Mouse (Mus musculus): ENCODE measurements around the gene Bcl7c.
"Not testable (repeated sequence)": the region's sequence is repeated elsewhere in the genome, so short reads cannot be mapped to it uniquely, and the experiment has no call there.

Gene Bcl7c

GRCm38 (mm10) chr7:127649206-127649605, 59.5 kb downstream of the Bcl7c start:
- no peak for DNase-seq (ENCODE audit: extremely low read depth, insufficient read length, low spot score)

DNA sequence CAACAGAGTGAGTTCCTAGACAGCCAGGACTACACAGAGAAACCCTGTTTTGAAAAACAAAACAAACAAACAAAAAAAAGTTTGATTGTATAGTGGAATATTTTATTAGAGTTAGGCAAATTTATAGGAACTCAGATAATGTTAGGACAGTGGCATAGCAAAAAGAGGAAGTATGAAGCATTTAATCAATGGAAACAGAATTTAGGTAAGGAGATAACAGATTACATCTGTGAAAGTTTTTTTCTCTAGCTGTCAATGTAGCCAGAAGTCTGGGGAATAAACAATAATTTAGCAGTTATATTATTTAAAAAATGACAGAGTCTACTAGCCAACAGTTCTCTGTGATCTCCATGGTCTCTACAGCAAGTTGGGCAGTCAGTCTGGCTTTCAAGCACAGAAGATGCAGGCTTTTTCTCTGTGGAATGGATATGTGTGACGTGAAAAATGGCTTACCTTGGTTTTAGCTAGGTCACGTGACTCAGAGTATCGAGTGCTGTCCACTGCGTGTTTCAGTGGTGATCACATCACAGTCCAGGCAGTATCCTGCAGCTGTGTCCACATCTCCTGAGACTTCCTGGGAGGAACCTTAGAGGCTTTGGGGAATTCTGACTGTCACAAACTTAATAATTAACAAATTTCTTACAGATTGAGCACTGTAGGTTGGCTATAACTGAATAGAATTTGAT, 60.1 kb downstream of the Bcl7c start:
- DNase-seq (ENCODE audit: extremely low read depth, insufficient read length, low spot score) = no peak

DNA sequence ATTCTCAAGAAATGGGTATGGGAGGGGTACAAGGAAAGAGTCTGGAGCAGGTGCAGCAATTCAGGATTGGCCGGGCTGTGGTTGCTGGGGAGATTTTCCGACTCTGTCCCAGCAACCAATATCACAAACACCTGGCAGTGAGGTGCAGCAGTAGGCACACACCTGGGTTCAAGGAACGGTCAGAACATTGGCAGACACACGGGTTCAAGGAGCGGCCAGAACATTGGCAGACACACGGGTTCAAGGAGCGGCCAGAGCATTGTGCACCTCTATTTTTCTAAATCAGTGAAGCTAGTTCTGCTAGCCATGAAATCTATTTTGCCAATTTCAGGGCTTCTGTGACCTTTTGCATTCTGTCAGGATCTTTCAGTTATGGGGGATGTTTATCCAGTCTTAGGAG, 61.2 kb downstream of the Bcl7c start:
- not testable (repeated sequence) for DNase-seq (ENCODE audit: extremely low read depth, insufficient read length, low spot score)

DNA sequence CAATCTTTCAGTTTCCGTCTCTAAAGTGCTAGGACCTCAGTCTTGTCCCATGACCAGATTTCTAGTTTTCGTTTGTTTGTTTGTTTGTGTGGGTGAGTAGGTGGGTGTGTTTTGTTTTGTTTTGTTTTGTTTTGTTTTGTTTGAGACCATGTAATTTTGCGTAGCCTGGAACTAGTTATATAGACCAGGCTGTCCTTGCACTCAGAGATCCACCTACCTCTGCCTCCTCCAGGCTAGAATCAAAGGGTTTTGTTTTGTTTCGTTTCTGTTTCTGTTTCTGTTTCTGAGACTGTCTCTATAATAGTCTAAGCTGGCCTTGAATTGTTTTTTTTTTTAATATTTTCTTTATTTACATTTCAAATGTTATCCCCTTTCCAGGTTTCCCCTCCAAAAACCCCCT, 62.4 kb downstream of the Bcl7c start:
- DNase-seq (ENCODE audit: extremely low read depth, insufficient read length, low spot score) = no peak

GRCm38 (mm10) chr7:127642254-127642653, 66.5 kb downstream of the Bcl7c start:
- no peak for DNase-seq (ENCODE audit: extremely low read depth, insufficient read length, low spot score)

DNA sequence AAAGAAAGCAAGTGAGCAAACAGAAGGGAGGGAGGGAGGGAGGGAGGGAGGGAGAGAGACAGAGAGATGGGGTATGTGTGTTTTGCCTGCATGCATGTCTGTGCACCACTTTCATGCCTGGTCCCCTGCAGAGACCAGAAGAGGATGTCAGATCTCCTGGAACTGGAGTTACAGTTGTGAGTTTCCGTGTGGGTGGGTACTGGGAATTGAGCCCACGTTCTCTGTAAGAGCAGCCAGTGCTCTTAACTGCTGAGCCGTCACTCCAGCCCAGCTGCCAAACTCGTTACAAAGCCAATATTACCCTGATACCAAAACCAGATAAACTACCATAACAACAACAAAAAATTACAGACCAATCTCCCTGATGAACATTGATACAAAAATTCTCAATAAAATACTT, 67.5 kb downstream of the Bcl7c start:
- no peak for DNase-seq (ENCODE audit: extremely low read depth, insufficient read length, low spot score)

DNA sequence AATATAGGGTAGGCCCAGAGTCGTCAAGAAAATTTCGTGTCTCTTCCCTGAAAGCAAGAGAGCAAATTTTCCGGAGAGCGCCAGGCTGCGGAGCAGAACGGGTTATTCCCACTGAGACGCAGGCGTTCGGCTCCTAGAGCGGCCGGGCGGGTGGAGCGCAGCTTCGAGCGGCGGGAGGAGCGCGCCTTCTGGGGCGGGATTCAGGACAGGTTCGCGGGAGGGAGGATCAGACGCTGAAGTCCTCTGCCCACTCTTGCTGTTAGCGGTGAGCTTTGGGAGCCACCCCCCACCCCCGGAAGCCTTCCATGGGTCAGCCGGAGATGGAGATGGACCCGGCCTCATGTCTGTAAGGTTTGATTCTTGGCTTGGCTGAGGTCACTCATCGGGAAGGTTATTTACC, 71.8 kb downstream of the Bcl7c start:
- no peak for DNase-seq (ENCODE audit: extremely low read depth, insufficient read length, low spot score)

- DNase-seq (ENCODE audit: extremely low read depth, insufficient read length, low spot score) = no peak
Observed at GRCm38 (mm10) chr7:127631416-127631815, 77.3 kb downstream of the Bcl7c start.

GRCm38 (mm10) chr7:127628646-127629045, 80.1 kb downstream of the Bcl7c start:
- DNase-seq (ENCODE audit: extremely low read depth, insufficient read length, low spot score) = no peak

DNA sequence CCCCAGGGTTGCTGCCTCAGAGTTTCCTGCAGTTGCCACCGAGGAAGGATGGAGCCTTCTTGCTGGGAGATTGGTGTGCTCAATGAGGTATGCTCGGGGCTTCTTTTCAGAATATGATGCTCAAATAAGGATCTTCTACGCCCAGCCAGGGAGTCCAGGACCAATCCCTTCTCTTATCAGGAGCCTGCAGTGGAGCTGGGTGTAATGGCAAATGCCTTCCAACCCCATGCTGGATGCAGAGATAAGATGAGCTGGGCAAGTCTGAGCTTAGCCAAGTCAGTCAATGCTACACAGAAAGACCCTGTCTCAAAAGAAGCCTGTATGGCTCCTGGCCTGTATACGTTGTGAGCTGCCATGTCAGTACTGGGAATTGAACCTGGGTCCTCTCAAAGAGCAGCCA, 82.3 kb downstream of the Bcl7c start:
- DNase-seq (ENCODE audit: extremely low read depth, insufficient read length, low spot score) = no peak

DNA sequence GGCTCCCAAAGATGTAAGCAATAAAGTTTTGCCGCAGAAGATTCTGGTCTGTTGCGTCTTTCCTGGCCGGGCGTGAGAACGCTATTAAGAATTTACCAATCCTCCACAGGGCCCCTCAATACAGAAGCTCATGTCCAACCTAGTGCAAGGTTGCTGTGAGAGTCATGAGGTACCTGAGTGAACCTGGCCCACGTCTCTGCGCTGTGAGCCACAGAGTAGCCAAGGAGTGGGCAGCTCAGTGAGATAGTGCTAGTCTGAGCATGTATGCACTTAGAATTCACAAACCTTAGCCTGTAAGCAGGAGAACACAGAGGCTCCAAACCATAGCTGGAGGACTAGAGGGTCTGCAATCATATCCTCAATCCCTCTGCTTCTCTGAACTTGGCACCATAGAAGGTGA, 82.7 kb downstream of the Bcl7c start:
- no peak for DNase-seq (ENCODE audit: extremely low read depth, insufficient read length, low spot score)

DNA sequence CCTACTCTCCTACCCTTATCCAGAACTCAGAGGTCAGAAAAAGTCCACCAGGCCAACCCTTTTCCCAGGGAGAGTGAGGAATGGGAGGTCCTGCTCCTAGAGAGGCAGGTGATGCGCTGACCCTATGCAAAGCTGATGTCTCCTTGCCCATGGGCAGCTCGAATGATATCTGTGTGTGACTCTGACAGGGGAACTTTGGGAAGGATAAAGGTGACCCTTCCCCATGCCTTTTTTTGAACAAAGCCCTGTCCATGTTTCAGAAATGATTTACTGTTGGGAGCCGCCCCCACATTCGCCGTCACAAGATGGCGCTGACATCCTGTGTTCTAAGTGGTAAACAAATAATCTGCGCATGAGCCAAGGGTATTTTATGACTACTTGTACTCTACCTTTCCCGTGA, 90.3 kb downstream of the Bcl7c start:
- not testable (repeated sequence) for DNase-seq (ENCODE audit: extremely low read depth, insufficient read length, low spot score)

- no peak for DNase-seq (ENCODE audit: extremely low read depth, insufficient read length, low spot score)
Observed at GRCm38 (mm10) chr7:127617962-127618361, 90.8 kb downstream of the Bcl7c start.

DNA sequence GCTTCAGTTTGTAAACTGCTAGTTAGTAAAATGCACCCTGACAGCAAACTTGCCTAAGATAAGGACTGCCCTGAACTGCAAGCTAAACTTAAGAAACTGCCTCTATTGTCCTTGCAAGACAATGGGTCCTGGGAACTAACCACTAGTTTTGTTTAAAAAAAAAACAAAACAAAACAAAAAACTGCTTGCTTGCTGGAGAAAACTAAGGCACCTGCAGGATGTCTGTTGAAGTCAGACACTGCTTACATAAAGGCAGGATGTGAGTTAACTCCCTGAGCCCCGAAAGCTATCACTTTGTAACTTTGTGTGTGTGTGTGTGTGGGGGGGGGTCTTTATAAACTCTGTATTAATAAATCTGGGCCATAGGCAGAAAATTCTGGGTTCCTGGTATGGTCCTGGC, 91.9 kb downstream of the Bcl7c start:
- no peak for DNase-seq (ENCODE audit: extremely low read depth, insufficient read length, low spot score)

- no peak for DNase-seq (ENCODE audit: extremely low read depth, insufficient read length, low spot score)
Observed at GRCm38 (mm10) chr7:127616336-127616735, 92.4 kb downstream of the Bcl7c start.

GRCm38 (mm10) chr7:127614891-127615843, 93.6 kb downstream of the Bcl7c start, which contains the start of gene Zfp629:
TSS of gene Zfp629 (minus strand) at chr7:127615797.
- peak; percentile 65 for DNase-seq (ENCODE audit: extremely low read depth, insufficient read length, low spot score)

- DNase-seq (ENCODE audit: extremely low read depth, insufficient read length, low spot score) = peak; percentile 73
Observed at GRCm38 (mm10) chr7:127614511-127614890, 94.2 kb downstream of the Bcl7c start.

GRCm38 (mm10) chr7:127614091-127614490, 94.6 kb downstream of the Bcl7c start:
- no peak for DNase-seq (ENCODE audit: extremely low read depth, insufficient read length, low spot score)

DNA sequence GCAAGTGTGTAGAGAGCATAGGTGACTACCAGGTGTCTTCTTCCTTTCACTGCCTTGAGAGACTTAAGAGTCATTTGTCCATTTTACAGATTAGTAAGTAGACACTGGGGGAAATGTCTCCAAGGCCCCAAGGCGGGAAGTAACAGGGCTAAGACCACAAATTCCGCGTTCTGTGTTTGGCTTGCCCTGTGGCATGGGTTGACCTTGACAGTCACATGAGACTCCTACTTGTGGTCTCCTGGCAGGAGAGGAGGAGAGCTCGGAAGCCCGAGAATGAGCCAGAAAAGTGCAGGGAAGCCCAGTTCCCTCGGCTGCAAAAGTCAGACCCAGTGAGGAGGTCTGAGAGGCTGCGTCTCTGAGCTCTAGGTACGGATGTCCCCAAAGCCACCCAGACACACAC, 95.2 kb downstream of the Bcl7c start:
- DNase-seq (ENCODE audit: extremely low read depth, insufficient read length, low spot score) = no peak

DNA sequence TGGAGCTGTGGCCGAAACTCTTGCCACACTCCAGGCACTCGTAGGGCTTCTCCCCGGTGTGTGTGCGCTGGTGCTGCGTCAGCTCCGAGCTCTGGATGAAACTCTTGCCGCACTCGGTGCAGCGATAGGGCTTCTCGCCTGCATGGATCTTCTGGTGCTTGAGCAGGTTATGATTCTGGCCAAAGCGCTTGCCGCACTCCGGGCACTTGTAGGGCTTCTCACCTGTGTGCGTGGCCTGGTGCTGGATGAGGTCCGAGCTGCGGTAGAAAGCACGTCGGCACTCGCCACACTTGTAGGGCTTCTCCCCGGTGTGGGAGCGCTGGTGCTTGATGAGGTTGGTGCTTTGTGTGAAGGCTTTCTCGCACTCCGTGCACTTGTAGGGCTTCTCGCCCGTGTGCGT, 97.2 kb downstream of the Bcl7c start:
- no peak for DNase-seq (ENCODE audit: extremely low read depth, insufficient read length, low spot score)
